Mouse (Mus musculus) small intestine, adult 2 months (tissue): ENCODE measurements around the gene Reln.

ENCODE experiments used
- CTCF ChIP-seq: fragments of 200-500 bp; IDR thresholded peaks from 2 replicates; pipeline ENCODE4 v1.5.1; 2012; ENCODE audit warnings: low read depth, mild to moderate bottlenecking, control low read depth, inconsistent platforms, low read length, moderate library complexity, mixed read lengths; ENCODE audit not compliant: insufficient replicate concordance, insufficient read length; ENCODE audit errors: extremely low read depth
- POLR2A ChIP-seq: fragments of 200-500 bp; IDR thresholded peaks from 2 replicates; pipeline ENCODE4 v1.6.1; 2012; ENCODE audit warnings: low read depth, mild to moderate bottlenecking, control low read depth, inconsistent platforms, low read length, moderate library complexity

GRCm38 (mm10) chr5:22160935-22161334 lies 183.6 kb downstream of the Reln start:
- TF ChIP-seq CTCF (no peak), POLR2A (no peak)
